Mouse (Mus musculus) layer of hippocampus, adult 8-10 months (tissue): ENCODE data around the gene Gk5. TPM values are rescaled to one million over a fixed set of nuclear protein-coding genes. Genes with fewer than 3 reads are reported as not detected.
A peak's percentile ranks its signal among the peaks of the same experiment; 100 is the strongest.
"Not testable (repeated sequence)": the region's sequence is repeated elsewhere in the genome, so short reads cannot be mapped to it uniquely, and the experiment has no call there.

Source experiments
- DNase-seq, 2 experiments: peaks; one replicate each; pipeline ENCODE4 v3.0.0; 2022; ENCODE audit warnings: low spot score in 2 of 2
- total RNA-seq, 4 experiments: library from RNA; stranded (reverse); gene quantifications; 2 replicates each; pipeline ENCODE4 v1.2.4; 2022

Gene Gk5
- total RNA-seq, 4 experiments from 2014 or later = 5.2 to 6.9 (median 5.5) TPM

- DNase-seq = no peak
Observed at GRCm38 (mm10) chr9:96143633-96144032, 24.5 kb downstream of the Gk5 start.

GRCm38 (mm10) chr9:96144883-96145282 is 25.7 kb downstream of the Gk5 start:
- DNase-seq = no peak

DNA sequence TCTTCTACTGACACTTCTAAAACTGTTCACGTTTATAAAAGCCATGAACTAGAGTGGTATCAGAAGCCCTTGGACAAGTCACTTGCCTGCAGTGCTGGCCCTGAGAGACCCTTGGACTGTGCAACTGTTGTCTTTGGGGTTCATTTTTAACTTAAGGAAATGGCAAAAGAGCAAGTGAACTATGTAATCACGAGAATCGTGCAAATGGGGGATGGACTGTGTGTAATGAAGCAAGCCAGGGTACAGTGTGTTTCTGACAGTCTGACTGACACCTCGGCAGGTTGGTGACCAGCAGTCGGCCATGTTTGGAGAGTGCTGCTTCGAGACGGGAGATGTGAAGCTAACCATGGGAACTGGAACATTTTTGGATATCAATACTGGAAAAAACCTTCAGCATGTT is 33.6 kb downstream of the Gk5 start:
- no peak for DNase-seq

DNA sequence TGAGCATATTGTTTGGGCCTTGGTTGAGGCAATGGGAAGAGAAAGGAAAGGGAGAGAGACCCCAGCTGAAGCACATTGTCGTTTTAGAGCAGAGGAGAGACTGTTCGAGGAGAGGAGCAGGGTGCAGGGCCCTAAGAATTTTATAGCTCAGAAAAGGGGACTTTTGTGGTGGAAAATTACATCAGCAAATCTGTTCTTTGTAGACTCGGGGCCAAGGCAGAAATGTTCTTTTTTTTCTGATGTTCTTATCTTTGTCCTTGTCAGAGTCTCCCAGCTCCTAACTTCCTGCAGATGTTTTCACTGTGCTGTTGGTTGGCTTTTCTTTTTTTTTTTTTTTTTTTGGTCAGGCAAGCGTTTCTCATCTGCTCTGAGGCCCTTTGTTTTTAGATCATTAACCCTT is 39.3 kb downstream of the Gk5 start:
- no peak for DNase-seq

DNA sequence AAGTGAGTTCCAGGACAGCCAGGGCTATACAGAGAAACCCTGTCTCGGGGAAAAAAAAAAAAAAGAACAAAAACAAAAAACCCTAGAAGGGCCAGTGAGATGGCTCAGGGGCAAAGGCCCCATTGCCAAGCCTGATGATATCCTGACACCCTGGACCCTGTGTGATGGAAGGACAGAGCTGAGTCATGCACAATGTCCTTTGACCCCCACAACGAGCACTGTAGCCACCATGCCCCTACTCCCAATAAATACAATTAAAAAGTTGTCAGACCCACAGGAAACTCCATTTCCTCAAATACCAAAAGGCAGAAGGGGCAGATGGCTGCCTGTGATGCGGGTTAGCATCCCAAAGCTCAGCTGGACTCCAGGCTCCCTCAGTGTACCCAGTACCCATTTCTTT is 39.9 kb downstream of the Gk5 start:
- DNase-seq = no peak

- no peak for DNase-seq
Observed at GRCm38 (mm10) chr9:96160767-96161166, 41.6 kb downstream of the Gk5 start.

DNA sequence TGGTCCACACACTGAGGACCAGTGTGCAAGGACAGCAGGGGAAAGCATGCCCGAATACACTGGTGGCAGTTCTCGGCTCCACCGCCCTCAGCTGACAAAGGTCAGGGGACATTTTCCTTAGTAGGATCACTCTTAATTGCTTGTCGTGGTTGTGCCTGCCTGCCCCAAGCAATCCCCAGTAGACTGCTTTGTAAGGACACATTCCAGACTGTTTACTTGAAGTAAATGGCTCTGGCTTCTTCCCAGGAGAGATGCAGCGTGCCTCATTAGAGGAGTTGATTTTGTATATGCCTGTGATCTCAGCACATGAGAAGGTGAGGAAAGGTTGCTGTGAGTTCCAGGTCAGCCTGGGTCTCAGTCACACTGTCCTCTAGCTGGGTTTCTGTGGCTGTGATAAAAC is 43.3 kb downstream of the Gk5 start:
- no peak for DNase-seq

GRCm38 (mm10) chr9:96163443-96163842 is 44.3 kb downstream of the Gk5 start:
- no peak for DNase-seq

DNA sequence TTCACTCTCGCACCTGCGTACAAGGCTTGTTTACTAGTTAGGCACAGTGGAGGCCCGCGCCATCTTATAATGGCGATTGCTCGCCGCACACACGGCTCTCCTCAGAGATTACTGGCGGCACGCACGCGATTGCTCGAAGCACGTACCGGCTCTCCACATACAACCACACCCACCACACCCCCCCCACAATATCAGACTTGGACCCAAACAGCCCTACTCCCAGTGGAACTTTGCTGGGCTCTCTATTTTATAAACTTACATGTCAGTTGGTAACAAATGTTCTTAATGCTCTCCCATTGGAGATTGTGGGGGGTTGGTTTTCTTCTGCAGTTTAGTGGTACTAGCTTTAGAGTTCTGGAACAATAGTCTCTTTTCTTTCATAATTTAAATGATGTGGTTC is 44.8 kb downstream of the Gk5 start:
- DNase-seq = not testable (repeated sequence)

- peak; percentile 17 to 64 for DNase-seq
Observed at GRCm38 (mm10) chr9:96167168-96167585, 48.0 kb downstream of the Gk5 start.

GRCm38 (mm10) chr9:96170600-96170999 is 51.4 kb downstream of the Gk5 start:
- DNase-seq = no peak

GRCm38 (mm10) chr9:96184909-96185308 is 65.7 kb downstream of the Gk5 start:
- DNase-seq = no peak

DNA sequence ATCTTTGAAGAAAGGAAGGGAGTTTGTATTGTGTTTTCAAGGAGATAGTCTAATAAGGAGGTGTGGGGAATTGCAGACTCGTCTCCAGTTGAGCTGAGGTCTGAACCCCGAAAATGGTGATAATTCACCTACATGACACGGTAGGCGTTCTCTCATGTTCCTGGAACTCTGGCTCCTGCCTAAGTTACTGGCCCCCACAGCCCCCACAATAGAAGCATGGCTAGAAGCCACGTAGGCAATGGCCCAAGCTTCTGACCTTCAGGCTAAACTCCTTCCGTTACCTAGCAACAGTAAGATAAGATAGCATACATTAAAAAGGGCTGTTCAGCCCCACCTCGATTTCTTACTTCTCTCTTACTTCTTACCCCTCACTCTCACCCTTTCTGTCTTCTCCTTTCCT is 67.5 kb downstream of the Gk5 start:
- DNase-seq = no peak

DNA sequence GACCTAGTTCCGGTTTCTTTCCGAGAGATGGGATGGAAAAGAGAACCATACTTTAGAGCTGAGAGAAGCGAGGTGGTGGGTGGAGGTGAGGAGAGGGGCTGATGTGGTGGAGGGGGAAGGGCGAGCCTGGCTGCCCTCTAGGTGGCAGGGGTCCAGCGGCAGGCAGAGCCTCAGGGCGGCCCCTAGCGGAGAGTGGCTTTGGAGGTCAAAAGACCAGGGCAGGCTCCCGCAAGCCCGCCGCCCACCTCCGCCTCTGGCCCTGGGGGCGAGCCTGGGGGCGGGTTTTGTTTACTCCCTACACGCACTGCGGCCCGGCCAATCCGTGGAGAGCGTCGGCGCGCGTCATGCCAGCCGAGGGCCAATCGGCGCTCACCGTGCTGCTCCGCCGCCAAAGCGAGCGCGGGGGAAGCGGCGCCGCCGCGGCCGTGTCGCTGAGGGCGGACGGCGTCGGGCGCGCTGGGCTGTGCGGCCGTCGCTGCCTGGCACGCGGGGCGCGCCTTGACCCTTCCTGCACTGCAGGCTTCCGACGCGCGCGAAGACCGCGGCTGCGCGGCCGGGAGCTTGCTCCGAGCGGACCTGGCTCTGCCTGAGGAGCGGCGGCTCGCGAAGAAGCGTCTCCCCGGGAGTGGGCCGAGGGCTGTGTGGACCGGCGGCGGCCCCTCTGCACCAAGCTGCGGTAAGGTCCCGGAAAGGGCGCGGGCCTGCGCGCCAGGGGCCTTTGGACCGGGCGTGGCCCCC is 76.9 kb downstream of the Gk5 start, which contains the start of gene Tfdp2:
Gene Tfdp2 (plus strand): TSS at position 391 of the 738 bp plus-strand sequence.
- DNase-seq = peak; percentile 83

GRCm38 (mm10) chr9:96196636-96197181 is 77.5 kb downstream of the Gk5 start:
- peak in 1 of 2 experiments; percentile 45 for DNase-seq

DNA sequence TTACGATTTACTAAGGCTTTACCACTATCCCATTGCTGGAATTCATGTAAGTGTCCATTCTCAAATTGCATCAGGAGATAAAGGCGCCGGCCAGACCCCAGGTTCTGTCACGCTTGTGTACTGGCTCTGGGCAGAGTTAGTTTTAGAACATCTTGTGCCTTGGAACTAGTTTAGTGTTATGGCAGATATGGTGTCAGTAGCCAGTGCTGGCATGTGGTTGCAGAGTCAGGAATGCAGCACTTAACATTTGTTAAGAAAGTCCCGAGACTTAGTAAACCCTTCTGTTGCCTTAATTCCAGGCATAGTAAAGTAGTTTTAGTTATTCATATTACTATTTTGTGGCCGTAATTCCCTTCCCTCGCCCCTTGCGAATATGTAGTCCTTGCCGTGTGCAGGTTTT is 78.6 kb downstream of the Gk5 start:
- DNase-seq = no peak

- no peak for DNase-seq
Observed at GRCm38 (mm10) chr9:96203663-96204062, 84.5 kb downstream of the Gk5 start.

DNA sequence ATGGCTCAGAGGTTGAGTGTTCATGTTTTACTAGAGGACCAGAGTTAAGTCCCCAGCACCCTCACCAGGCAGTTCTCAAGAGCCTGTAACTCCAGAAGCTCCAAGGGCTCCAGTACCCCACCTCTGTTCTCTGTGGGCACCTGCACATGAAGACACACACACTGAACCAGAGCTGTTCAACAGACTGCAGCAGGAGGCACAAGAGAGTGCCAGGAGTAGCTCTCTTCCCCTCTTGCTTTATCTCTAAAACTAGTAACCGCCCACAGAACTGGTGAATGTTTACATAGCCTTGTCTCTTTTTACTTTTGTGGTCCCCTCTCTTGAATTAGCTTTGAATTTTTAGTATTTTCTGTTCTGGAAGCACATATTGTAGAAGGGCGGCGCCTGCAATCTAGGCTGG is 88.3 kb downstream of the Gk5 start:
- no peak for DNase-seq

DNA sequence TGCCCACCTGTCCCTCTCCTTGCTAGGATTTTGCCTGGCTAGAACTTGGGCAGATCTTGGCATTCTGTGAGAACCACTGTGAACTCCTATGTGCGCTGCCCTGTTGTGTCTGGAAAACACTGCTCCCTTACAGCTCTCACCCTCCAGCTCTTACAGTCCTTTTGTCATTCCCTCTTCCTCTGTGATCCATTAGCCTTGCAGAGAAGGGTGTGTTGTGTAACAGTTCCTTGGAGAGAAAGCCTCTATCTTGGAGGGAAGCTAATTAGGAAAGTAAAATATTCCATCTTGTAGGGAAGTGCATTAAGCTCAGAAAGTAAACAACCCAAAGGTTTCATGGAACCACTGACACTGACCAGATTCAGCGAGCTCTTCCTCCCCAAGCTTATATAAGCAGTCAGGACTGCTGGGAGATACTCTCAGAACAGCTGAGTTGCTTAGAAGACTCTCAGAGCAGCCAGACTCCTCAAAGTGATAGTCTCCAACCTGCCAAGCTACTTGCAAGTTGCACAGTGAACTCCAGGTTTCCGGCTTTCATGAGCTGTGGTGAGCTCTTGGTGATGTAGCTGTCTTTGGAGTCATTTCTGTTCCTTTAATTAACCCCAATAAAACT is 94.0 kb downstream of the Gk5 start:
- DNase-seq = no peak

DNA sequence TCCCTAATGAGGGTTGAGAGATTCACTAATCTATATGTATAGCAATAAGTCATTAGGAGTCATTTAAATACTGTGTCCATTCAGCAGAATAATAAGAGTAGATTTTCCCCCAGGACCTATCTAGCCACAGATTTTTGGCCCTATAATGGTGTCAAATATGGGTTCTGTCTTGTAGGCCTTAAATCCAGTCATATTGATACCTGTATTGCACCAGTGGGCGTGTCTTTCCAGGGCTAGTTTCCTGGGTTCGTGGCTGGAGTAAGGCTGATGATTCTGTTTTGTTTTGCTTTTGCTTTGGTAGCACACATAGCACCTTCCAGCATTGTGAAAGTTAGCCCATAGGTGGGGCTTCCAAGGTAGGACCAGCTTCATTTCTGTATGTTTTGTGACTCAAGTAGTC is 95.0 kb downstream of the Gk5 start:
- no peak for DNase-seq

- no peak for DNase-seq
Observed at GRCm38 (mm10) chr9:96217299-96217698, 98.1 kb downstream of the Gk5 start.

DNA sequence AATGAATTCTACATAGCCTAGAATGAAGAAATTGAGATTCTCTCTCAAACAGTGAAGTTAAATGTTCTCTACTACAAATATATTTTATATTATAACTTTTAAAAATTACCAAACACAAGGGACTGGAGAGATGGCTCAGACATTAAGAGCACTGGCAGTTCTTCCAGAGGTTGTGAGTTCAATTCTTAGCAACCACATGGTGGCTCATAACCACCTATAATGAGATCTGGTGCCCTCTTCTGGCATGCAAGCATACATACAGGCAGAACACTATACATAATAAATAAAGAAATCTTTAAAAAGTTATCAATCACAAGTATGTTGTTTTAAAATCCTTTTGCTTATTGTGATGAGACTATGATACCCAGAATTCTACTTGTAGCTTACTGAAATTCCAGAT is 98.6 kb downstream of the Gk5 start:
- DNase-seq = no peak

DNA sequence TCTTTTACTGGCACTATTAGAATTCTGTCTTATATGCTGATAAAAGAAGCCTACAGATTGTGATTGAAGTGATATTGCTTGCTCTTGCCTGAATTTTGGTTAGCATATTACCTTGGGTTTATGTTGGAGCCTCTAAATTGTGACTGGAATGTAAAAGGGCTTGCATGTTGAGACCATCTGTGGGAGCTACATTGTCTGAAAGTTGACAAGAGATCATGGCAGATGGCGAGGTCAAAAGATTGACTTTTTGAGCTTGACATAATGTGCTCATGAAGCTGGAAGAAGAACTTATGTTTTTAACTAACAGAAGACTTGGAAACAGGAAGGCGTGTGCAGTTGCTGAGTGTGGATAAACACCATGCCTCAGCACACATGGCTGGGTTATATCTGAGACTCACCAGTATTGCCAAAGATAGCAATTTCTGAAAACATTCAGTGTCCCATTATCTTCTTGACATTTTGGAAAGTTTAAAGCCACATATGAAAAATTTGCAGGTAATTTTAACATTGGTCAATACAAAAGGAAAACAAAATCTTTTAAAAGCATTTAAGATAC is 100.0 kb downstream of the Gk5 start:
- DNase-seq = no peak
